ENCODE assay signal across 8 mouse cellular contexts in genomic region chr10:111297631-111298030, GRCm38 (mm10). TPM values are rescaled to one million over a fixed set of nuclear protein-coding genes. Genes with fewer than 3 reads are reported as not detected.
DNase-seq lines count a peak whose midpoint lies in the region; ATAC-seq lines count a peak whose summit lies in the region.

No protein-coding gene starts in this region.

- H3K27me3 ChIP-seq in kidney, embryonic 14.5 days (ENCODE audit: control insufficient read depth, insufficient read depth, low read length) = no peaks in the 10 kb centered on the region
- H3K27me3 ChIP-seq in hindbrain, embryonic 15.5 days = no peaks in the 10 kb centered on the region
- H3K27me3 ChIP-seq in midbrain, embryonic 14.5 days (ENCODE audit: control insufficient read depth, insufficient read depth, low read length) = no peaks in the 10 kb centered on the region

- intact Hi-C loops in gastrocnemius, postnatal 14 days (cut with DNase I; ENCODE audit: low total_unique reads) = loop anchor here (10.0 kb wide), 1 partner anchor 177 kb away; the partner anchor contains the start of gene Nap1l1

- no peaks in the 10 kb centered on the region for H3K36me3 ChIP-seq in kidney, embryonic 14.5 days (ENCODE audit: control insufficient read depth, insufficient read depth, low read length)
- peaks cover 4% of the 10 kb centered on the region for H3K36me3 ChIP-seq in hindbrain, embryonic 15.5 days
- H3K36me3 ChIP-seq in midbrain, embryonic 14.5 days (ENCODE audit: control insufficient read depth, insufficient read depth, low read length) = peaks cover 9% of the 10 kb centered on the region; the same call in 1 of the 2 replicates

- peak overlapping the region; percentile 68 for H3K4me2 ChIP-seq in kidney, embryonic 14.5 days (replicated peaks; ENCODE audit: low read depth, low read length)
- peak overlapping the region; percentile 64 for H3K4me2 ChIP-seq in hindbrain, embryonic 15.5 days
- H3K4me2 ChIP-seq in midbrain, embryonic 14.5 days (ENCODE audit: low read length) = peak overlapping the region; percentile 62

- no peaks in the 10 kb centered on the region for H3K9me3 ChIP-seq in kidney, embryonic 14.5 days (ENCODE audit: control insufficient read depth, low read length)
- H3K9me3 ChIP-seq in hindbrain, embryonic 15.5 days = no peaks in the 10 kb centered on the region
- H3K9me3 ChIP-seq in midbrain, embryonic 14.5 days (ENCODE audit: control insufficient read depth, low read length) = no peaks in the 10 kb centered on the region

- peak overlapping the region; percentile 76 for H3K4me3 ChIP-seq in kidney, embryonic 14.5 days (ENCODE audit: low read length)
- H3K4me3 ChIP-seq in brown adipose tissue, adult 24 weeks (ENCODE audit: insufficient read depth, low read depth, low read length) = peak overlapping the region; percentile 85
- peak overlapping the region; percentile 60 for H3K4me3 ChIP-seq in hindbrain, embryonic 15.5 days
- H3K4me3 ChIP-seq in midbrain, embryonic 14.5 days (replicated peaks; ENCODE audit: low read depth, low read length) = no peak overlapping the region

- no peak for ATAC-seq in kidney, embryonic 14.5 days (ENCODE audit: low FRiP score, low TSS enrichment)
- no peak for ATAC-seq in hindbrain, embryonic 15.5 days (ENCODE audit: low FRiP score, low read depth)
- no peak for ATAC-seq in midbrain, embryonic 14.5 days (ENCODE audit: low FRiP score, low TSS enrichment)

- 40% methylated on average over 6 of the region's 6 CpGs for whole genome bisulfite sequencing in kidney, embryonic 14.5 days
- WGBS in hindbrain, embryonic 15.5 days = 51% methylated on average over 6 of the region's 6 CpGs
- WGBS in midbrain, embryonic 14.5 days = 46% methylated on average over 6 of the region's 6 CpGs

- no peak overlapping the region for H3K27ac ChIP-seq in kidney, embryonic 14.5 days (ENCODE audit: low read depth, low read length)
- H3K27ac ChIP-seq in brown adipose tissue, adult 24 weeks (replicated peaks; ENCODE audit: low read depth, low read length) = no peak overlapping the region; the same call in 1 of the 2 replicates
- peak overlapping the region; percentile 91 for H3K27ac ChIP-seq in hindbrain, embryonic 15.5 days (replicated peaks)
- H3K27ac ChIP-seq in midbrain, embryonic 14.5 days (replicated peaks; ENCODE audit: low read depth, low read length) = no peak overlapping the region

- DNase-seq in kidney, postnatal 14 days = no peak
- no peak for DNase-seq in midbrain, embryonic 14.5 days
- DNase-seq in frontal cortex, adult 2 months (ENCODE audit: extremely low spot score in 1 of 2, low spot score in 1 of 2) = no peak
- DNase-seq in gastrocnemius, postnatal 14 days = no peak
- DNase-seq in cerebellum, postnatal 14 days = no peak

- H3K9ac ChIP-seq in kidney, embryonic 14.5 days (ENCODE audit: low read depth, low read length) = no peak overlapping the region
- peak overlapping the region; percentile 66; the same call in 1 of the 2 replicates for H3K9ac ChIP-seq in hindbrain, embryonic 15.5 days
- H3K9ac ChIP-seq in midbrain, embryonic 14.5 days (replicated peaks; ENCODE audit: low read length) = no peak overlapping the region

- H3K4me1 ChIP-seq in kidney, embryonic 14.5 days (ENCODE audit: control insufficient read depth, insufficient read depth, low read length) = no peaks in the 10 kb centered on the region
- H3K4me1 ChIP-seq in brown adipose tissue, adult 24 weeks (ENCODE audit: control insufficient read depth, insufficient read depth, insufficient read length, low read length) = no peaks in the 10 kb centered on the region
- peaks cover 15% of the 10 kb centered on the region for H3K4me1 ChIP-seq in hindbrain, embryonic 15.5 days (replicated peaks)
- H3K4me1 ChIP-seq in midbrain, embryonic 14.5 days (ENCODE audit: control insufficient read depth, insufficient read depth, low read length) = peaks cover 6% of the 10 kb centered on the region; the same call in 1 of the 2 replicates

RNA-seq across cellular contexts. Expression of gene Bbs10, which starts 0.8 kb away (rescaled TPM):
- 5.1 and 6.7 TPM in 2 replicates for polyA plus RNA-seq in kidney, embryonic 14.5 days (2014; fragmentation: Nextera tagmentation; extraction: Ambion mirVana)
- 1.9 and 2.1 TPM in 2 replicates for polyA plus RNA-seq in brown adipose tissue, adult 24 weeks (2012; ENCODE audit: insufficient read depth, insufficient read length, missing spikeins)
- polyA plus RNA-seq in hindbrain, embryonic 15.5 days (2015; fragmentation: Nextera tagmentation; extraction: Ambion mirVana) = 4.5 and 5.1 TPM in 2 replicates
- 5.8 and 6.6 TPM in 2 replicates for polyA plus RNA-seq in midbrain, embryonic 14.5 days (2014; fragmentation: Nextera tagmentation; extraction: Ambion mirVana)
- 3.8 and 4.4 TPM in 2 replicates for polyA plus RNA-seq in frontal cortex, adult 2 months (2012; rRNA removed)
- 1 to 10 TPM; 1.7 to 2.0 TPM for total RNA-seq in gastrocnemius, postnatal 14 days (2021)
